Mouse (Mus musculus): Measurements from ENCODE around the gene Skor1. TPM values are rescaled to one million over a fixed set of nuclear protein-coding genes. Genes with fewer than 3 reads are reported as not detected.

Skor1 gene
- total and polyA plus RNA-seq, 2 experiments from 2014 or later = not detected

GRCm38 (mm10) chr9:63123451-63124438, 25.0 kb downstream of the Skor1 start:
- Histone ChIP-seq H3K4me3 (ENCODE audit: low read depth, low read length) (peak overlapping the region; percentile 49), H3K27me3 (ENCODE audit: control insufficient read depth, insufficient read depth, low read length) (no peaks in the 10 kb centered on the region), H3K9me3 (replicated peaks; ENCODE audit: control insufficient read depth, low read length) (no peaks in the 10 kb centered on the region), H3K4me1 (ENCODE audit: control insufficient read depth, insufficient read depth) (no peaks in the 10 kb centered on the region), H3K4me2 (ENCODE audit: low read depth, low read length) (peak overlapping the region; percentile 76), H3K27ac (ENCODE audit: low read depth) (peak overlapping the region; percentile 59), H3K36me3 (replicated peaks; ENCODE audit: control insufficient read depth, insufficient read depth, low read length) (no peaks in the 10 kb centered on the region), H3K9ac (replicated peaks; ENCODE audit: low read depth, low read length) (peak overlapping the region; percentile 53)
- 7% methylated on average over 30 of the region's 30 CpGs for WGBS
- TF ChIP-seq CTCF (IDR thresholded peaks at IDR 0.05; ENCODE audit: low read depth) (peak; percentile 99), EP300 (IDR thresholded peaks at IDR 0.05; ENCODE audit: low read depth) (no peak)
- ATAC-seq (ENCODE audit: insufficient read depth, low read depth) (peak; percentile 98), DNase-seq (ENCODE audit: low spot score) (peak; percentile 93)

DNA sequence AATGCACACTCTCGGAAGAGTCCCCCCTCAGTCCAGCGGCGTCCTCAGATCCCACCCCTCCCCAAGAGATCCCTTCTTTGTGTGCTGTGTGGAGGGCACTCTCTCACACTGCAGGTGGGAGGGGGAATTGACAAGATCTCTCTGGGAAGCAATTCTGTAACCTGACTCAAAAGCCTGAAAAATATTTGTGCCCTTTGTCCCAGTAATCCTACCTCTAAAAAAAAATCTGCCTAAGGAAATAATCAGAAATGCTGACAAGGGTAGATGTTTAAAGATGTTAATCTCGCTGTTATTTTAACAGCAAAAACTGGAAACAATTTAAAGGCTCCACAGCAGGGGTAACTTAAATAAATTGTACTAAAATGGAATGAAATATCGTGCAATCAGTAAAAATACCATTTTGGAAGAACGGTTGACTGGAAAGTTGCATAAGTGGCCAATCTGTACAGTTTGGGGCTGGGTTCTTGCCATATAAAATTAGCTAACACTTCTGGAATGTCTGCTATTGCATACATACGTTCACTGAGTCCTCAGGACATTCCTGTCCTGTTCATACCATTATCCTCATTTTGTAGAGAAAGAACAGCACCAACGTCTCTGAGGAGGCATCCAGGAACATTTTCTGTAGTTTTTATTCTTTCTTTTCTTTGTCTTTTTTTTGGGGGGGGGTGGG, 26.5 kb downstream of the Skor1 start:
- no peaks in the 10 kb centered on the region for H3K4me1 ChIP-seq (ENCODE audit: control insufficient read depth, insufficient read depth)
- no peaks in the 10 kb centered on the region for H3K36me3 ChIP-seq (replicated peaks; ENCODE audit: control insufficient read depth, insufficient read depth, low read length)
- H3K27ac ChIP-seq (ENCODE audit: low read depth) = no peak overlapping the region
- no peak overlapping the region for H3K4me2 ChIP-seq (ENCODE audit: low read depth, low read length)
- no peaks in the 10 kb centered on the region for H3K9me3 ChIP-seq (replicated peaks; ENCODE audit: control insufficient read depth, low read length)
- ATAC-seq (ENCODE audit: insufficient read depth, low read depth) (no peak), DNase-seq (ENCODE audit: low spot score) (no peak)
- 57% methylated on average over 8 of the region's 8 CpGs for WGBS
- H3K9ac ChIP-seq (replicated peaks; ENCODE audit: low read depth, low read length) = no peak overlapping the region
- H3K27me3 ChIP-seq (ENCODE audit: control insufficient read depth, insufficient read depth, low read length) = no peaks in the 10 kb centered on the region
- no peak overlapping the region for H3K4me3 ChIP-seq (ENCODE audit: low read depth, low read length)
- no peak for TF ChIP-seq EP300 (IDR thresholded peaks at IDR 0.05; ENCODE audit: low read depth)
- no peak for TF ChIP-seq CTCF (IDR thresholded peaks at IDR 0.05; ENCODE audit: low read depth)

- H3K9ac ChIP-seq (replicated peaks; ENCODE audit: low read depth, low read length) = no peak overlapping the region
- TF ChIP-seq CTCF (IDR thresholded peaks at IDR 0.05; ENCODE audit: low read depth) (no peak), EP300 (IDR thresholded peaks at IDR 0.05; ENCODE audit: low read depth) (no peak)
Measured at GRCm38 (mm10) chr9:63118385-63118784, 30.4 kb downstream of the Skor1 start.

GRCm38 (mm10) chr9:63112514-63112913, 36.2 kb downstream of the Skor1 start:
- Histone ChIP-seq H3K36me3 (replicated peaks; ENCODE audit: control insufficient read depth, insufficient read depth, low read length) (no peaks in the 10 kb centered on the region), H3K4me3 (ENCODE audit: low read depth, low read length) (no peak overlapping the region), H3K9me3 (replicated peaks; ENCODE audit: control insufficient read depth, low read length) (no peaks in the 10 kb centered on the region), H3K27ac (ENCODE audit: low read depth) (no peak overlapping the region), H3K9ac (replicated peaks; ENCODE audit: low read depth, low read length) (no peak overlapping the region), H3K4me2 (ENCODE audit: low read depth, low read length) (no peak overlapping the region), H3K27me3 (ENCODE audit: control insufficient read depth, insufficient read depth, low read length) (no peaks in the 10 kb centered on the region), H3K4me1 (ENCODE audit: control insufficient read depth, insufficient read depth) (peaks cover 4% of the 10 kb centered on the region; the same call in 1 of the 2 replicates)
- TF ChIP-seq EP300 (IDR thresholded peaks at IDR 0.05; ENCODE audit: low read depth) (no peak), CTCF (IDR thresholded peaks at IDR 0.05; ENCODE audit: low read depth) (no peak)
- WGBS = 64% methylated on average over 3 of the region's 3 CpGs
- no peak for DNase-seq (ENCODE audit: low spot score)
- no peak for ATAC-seq (ENCODE audit: insufficient read depth, low read depth)

More at GRCm38 (mm10) chr9:63118385-63118784, 30.4 kb downstream of the Skor1 start:
- Histone ChIP-seq H3K4me3 (ENCODE audit: low read depth, low read length) (no peak overlapping the region), H3K36me3 (replicated peaks; ENCODE audit: control insufficient read depth, insufficient read depth, low read length) (no peaks in the 10 kb centered on the region), H3K9me3 (replicated peaks; ENCODE audit: control insufficient read depth, low read length) (no peaks in the 10 kb centered on the region), H3K27me3 (ENCODE audit: control insufficient read depth, insufficient read depth, low read length) (no peaks in the 10 kb centered on the region), H3K4me2 (ENCODE audit: low read depth, low read length) (no peak overlapping the region), H3K27ac (ENCODE audit: low read depth) (no peak overlapping the region), H3K4me1 (ENCODE audit: control insufficient read depth, insufficient read depth) (no peaks in the 10 kb centered on the region)
- 63% methylated on average over 5 of the region's 5 CpGs for WGBS
- ATAC-seq (ENCODE audit: insufficient read depth, low read depth) (no peak), DNase-seq (ENCODE audit: low spot score) (no peak)

DNA sequence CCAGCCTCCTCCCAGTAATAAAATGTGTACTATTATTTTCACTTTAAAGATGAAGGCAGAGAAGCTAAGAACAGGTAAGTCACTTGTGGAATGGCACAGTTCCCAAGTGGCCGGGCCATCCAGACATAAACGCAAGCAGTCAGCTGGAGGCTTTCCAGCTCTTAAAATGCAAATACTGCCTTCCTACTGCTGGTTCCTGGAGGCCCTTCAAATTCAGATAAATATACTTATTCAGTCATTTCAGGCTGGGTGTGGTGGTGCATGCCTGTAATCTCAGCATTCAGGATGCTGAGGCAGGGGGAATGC, 39.0 kb downstream of the Skor1 start:
- ATAC-seq (ENCODE audit: insufficient read depth, low read depth) (no peak), DNase-seq (ENCODE audit: low spot score) (no peak)
- Histone ChIP-seq H3K36me3 (replicated peaks; ENCODE audit: control insufficient read depth, insufficient read depth, low read length) (no peaks in the 10 kb centered on the region), H3K4me1 (ENCODE audit: control insufficient read depth, insufficient read depth) (peaks cover 4% of the 10 kb centered on the region; the same call in 1 of the 2 replicates), H3K9me3 (replicated peaks; ENCODE audit: control insufficient read depth, low read length) (no peaks in the 10 kb centered on the region), H3K4me2 (ENCODE audit: low read depth, low read length) (peak overlapping the region; percentile 71), H3K9ac (replicated peaks; ENCODE audit: low read depth, low read length) (no peak overlapping the region), H3K4me3 (ENCODE audit: low read depth, low read length) (peak overlapping the region; percentile 70), H3K27ac (ENCODE audit: low read depth) (peak overlapping the region; percentile 100), H3K27me3 (ENCODE audit: control insufficient read depth, insufficient read depth, low read length) (no peaks in the 10 kb centered on the region)
- TF ChIP-seq EP300 (IDR thresholded peaks at IDR 0.05; ENCODE audit: low read depth) (no peak), CTCF (IDR thresholded peaks at IDR 0.05; ENCODE audit: low read depth) (no peak)
- WGBS = 8% methylated on average over 2 of the region's 2 CpGs
